10 mouse cellular contexts compared by ENCODE assay signal in genomic region chr8:83974521-83974920, GRCm38 (mm10). TPM values are rescaled to one million over a fixed set of nuclear protein-coding genes. Genes with fewer than 3 reads are reported as not detected.
DNase-seq lines count a peak whose midpoint lies in the region; ATAC-seq and TF ChIP-seq lines count a peak whose summit lies in the region.
"Had no signal": no experiment of that assay in that cellular context is flagged by ENCODE, and none has a peak within 500 bp of the region (broad histone marks: within the 10 kb centered on the region; RNA-seq: fewer than 3 reads in every experiment).

No protein-coding gene starts in this region.

- H3K4me3 ChIP-seq in intestine, embryonic 15.5 days (replicated peaks), result no peak overlapping the region
- H3K4me3 ChIP-seq in intestine, embryonic 16.5 days (ENCODE audit: low read length), result no peak overlapping the region
- H3K4me3 ChIP-seq in forebrain, embryonic 12.5 days (replicated peaks), result no peak overlapping the region; the same call in 1 of the 2 replicates
- H3K4me3 ChIP-seq in hindbrain, postnatal 0 days (ENCODE audit: low read length), result peak overlapping the region; percentile 92; the same call in 1 of the 2 replicates
- H3K4me3 ChIP-seq in midbrain, embryonic 10.5 days, result peak overlapping the region; percentile 89

- no peak overlapping the region for H3K9ac ChIP-seq in intestine, embryonic 15.5 days
- H3K9ac ChIP-seq in intestine, embryonic 16.5 days (ENCODE audit: low read depth, low read length), result no peak overlapping the region
- H3K9ac ChIP-seq in forebrain, embryonic 12.5 days, result 0 out of 2 replicates have a peak overlapping the region, but pooled peaks have one; percentile 86
- H3K9ac ChIP-seq in hindbrain, postnatal 0 days (replicated peaks; ENCODE audit: low read length), result peak overlapping the region; percentile 95; the same call in 1 of the 2 replicates

- peaks cover 38% of the 10 kb centered on the region for H3K4me1 ChIP-seq in intestine, embryonic 15.5 days (replicated peaks)
- H3K4me1 ChIP-seq in intestine, embryonic 16.5 days (ENCODE audit: control insufficient read depth, insufficient read depth, low read length), result peaks cover 26% of the 10 kb centered on the region
- peaks cover 44% of the 10 kb centered on the region for H3K4me1 ChIP-seq in forebrain, embryonic 12.5 days
- H3K4me1 ChIP-seq in hindbrain, postnatal 0 days (ENCODE audit: insufficient read depth, low read length), result peaks cover 24% of the 10 kb centered on the region
- peaks cover 50% of the 10 kb centered on the region for H3K4me1 ChIP-seq in midbrain, embryonic 10.5 days

- H3K9me3 ChIP-seq in intestine, embryonic 15.5 days, result no peaks in the 10 kb centered on the region
- no peaks in the 10 kb centered on the region for H3K9me3 ChIP-seq in intestine, embryonic 16.5 days (ENCODE audit: control insufficient read depth, low read length)
- H3K9me3 ChIP-seq in forebrain, embryonic 12.5 days, result no peaks in the 10 kb centered on the region
- no peaks in the 10 kb centered on the region for H3K9me3 ChIP-seq in hindbrain, postnatal 0 days (ENCODE audit: low read length)
- H3K9me3 ChIP-seq in midbrain, embryonic 10.5 days (replicated peaks), result no peaks in the 10 kb centered on the region

- ATAC-seq in intestine, embryonic 15.5 days, result no peak
- ATAC-seq in intestine, embryonic 16.5 days, result no peak
- no peak for ATAC-seq in forebrain, embryonic 12.5 days (ENCODE audit: low FRiP score)
- ATAC-seq in hindbrain, postnatal 0 days, result no peak

- DNase-seq in hindbrain, postnatal 0 days (ENCODE audit: low spot score), result no peak
- no peak for DNase-seq in midbrain, embryonic 10.5 days (ENCODE audit: low spot score)
- no peak for DNase-seq in left cerebral cortex, adult 8-10 months (ENCODE audit: low spot score in 2 of 2)
- no peak for DNase-seq in adipocyte (ENCODE audit: low spot score)
- no peak for DNase-seq in adrenal gland, postnatal 10 days
- DNase-seq: adrenal gland, postnatal 25 days had no signal

- H3K36me3 ChIP-seq in intestine, embryonic 15.5 days, result no peaks in the 10 kb centered on the region
- no peaks in the 10 kb centered on the region for H3K36me3 ChIP-seq in intestine, embryonic 16.5 days (ENCODE audit: control insufficient read depth, insufficient read depth, low read length)
- peaks cover 9% of the 10 kb centered on the region for H3K36me3 ChIP-seq in forebrain, embryonic 12.5 days (replicated peaks)
- no peaks in the 10 kb centered on the region for H3K36me3 ChIP-seq in hindbrain, postnatal 0 days (ENCODE audit: insufficient read depth, low read length)
- H3K36me3 ChIP-seq in midbrain, embryonic 10.5 days, result peaks cover 24% of the 10 kb centered on the region

- peak overlapping the region; percentile 86 for H3K4me2 ChIP-seq in intestine, embryonic 15.5 days (replicated peaks)
- H3K4me2 ChIP-seq in intestine, embryonic 16.5 days (ENCODE audit: low read depth, low read length), result no peak overlapping the region
- peak overlapping the region; percentile 99 for H3K4me2 ChIP-seq in forebrain, embryonic 12.5 days
- H3K4me2 ChIP-seq in hindbrain, postnatal 0 days (ENCODE audit: low read depth, low read length), result peak overlapping the region; percentile 93

- H3K27me3 ChIP-seq in intestine, embryonic 15.5 days (replicated peaks), result no peaks in the 10 kb centered on the region
- no peaks in the 10 kb centered on the region for H3K27me3 ChIP-seq in intestine, embryonic 16.5 days (replicated peaks; ENCODE audit: control insufficient read depth, insufficient read depth, low read length)
- no peaks in the 10 kb centered on the region for H3K27me3 ChIP-seq in forebrain, embryonic 12.5 days
- no peaks in the 10 kb centered on the region for H3K27me3 ChIP-seq in hindbrain, postnatal 0 days (ENCODE audit: insufficient read depth, low read length)
- H3K27me3 ChIP-seq in midbrain, embryonic 10.5 days (ENCODE audit: low read depth, poor library complexity, severe bottlenecking), result no peaks in the 10 kb centered on the region

- WGBS in intestine, embryonic 15.5 days, result 82% methylated on average over 4 of the region's 4 CpGs
- WGBS in intestine, embryonic 16.5 days, result 87% methylated on average over 4 of the region's 4 CpGs
- WGBS in forebrain, embryonic 12.5 days, result 73% methylated on average over 4 of the region's 4 CpGs
- WGBS in hindbrain, postnatal 0 days, result 81% methylated on average over 4 of the region's 4 CpGs
- 85% methylated on average over 4 of the region's 4 CpGs for WGBS in midbrain, embryonic 10.5 days

- no peak overlapping the region for H3K27ac ChIP-seq in intestine, embryonic 15.5 days
- no peak overlapping the region for H3K27ac ChIP-seq in intestine, embryonic 16.5 days (ENCODE audit: low read length)
- H3K27ac ChIP-seq in forebrain, embryonic 12.5 days, result no peak overlapping the region
- no peak overlapping the region for H3K27ac ChIP-seq in hindbrain, postnatal 0 days
- H3K27ac ChIP-seq in midbrain, embryonic 10.5 days (replicated peaks), result no peak overlapping the region
- H3K27ac ChIP-seq: liver, embryonic 14.5 days had no signal

- TF ChIP-seq CTCF in hindbrain, postnatal 0 days (IDR thresholded peaks at IDR 0.05; ENCODE audit: low read depth), result no peak

RNA-seq across cellular contexts. Expression of gene Prkaca, which starts 1.7 kb away (rescaled TPM):
- 115 and 121 TPM in 2 replicates for polyA plus RNA-seq in intestine, embryonic 15.5 days (2015; fragmentation: Nextera tagmentation; extraction: Ambion mirVana)
- polyA plus RNA-seq in intestine, embryonic 16.5 days (2015; fragmentation: Nextera tagmentation; extraction: Ambion mirVana), result 24.6 and 77.1 TPM in 2 replicates
- polyA plus RNA-seq in forebrain, embryonic 12.5 days (2016; fragmentation: Nextera tagmentation; extraction: Ambion mirVana), result 181 and 187 TPM in 2 replicates
- total RNA-seq in hindbrain, postnatal 0 days (2014; rRNA removed), result 198 and 213 TPM in 2 replicates
- 257 and 268 TPM in 2 replicates for polyA plus RNA-seq in hindbrain, postnatal 0 days (2015; fragmentation: Nextera tagmentation; extraction: Ambion mirVana)
- polyA plus RNA-seq in midbrain, embryonic 10.5 days (2016; fragmentation: Nextera tagmentation; extraction: Ambion mirVana), result 169 and 178 TPM in 2 replicates
- total RNA-seq in left cerebral cortex, adult 8-10 months (2022), result 100 to 1,000 TPM; 247 to 270 (median 264) TPM
- total RNA-seq in adrenal gland, postnatal 10 days (2021), result 100 to 1,000 TPM; 253 to 325 TPM

RNA-seq across cellular contexts. Expression of gene Asf1b, which starts 19.2 kb away (rescaled TPM):
- polyA plus RNA-seq in intestine, embryonic 15.5 days (2015; fragmentation: Nextera tagmentation; extraction: Ambion mirVana), result 57.8 and 60.9 TPM in 2 replicates
- polyA plus RNA-seq in intestine, embryonic 16.5 days (2015; fragmentation: Nextera tagmentation; extraction: Ambion mirVana), result 50.4 and 61.7 TPM in 2 replicates
- polyA plus RNA-seq in forebrain, embryonic 12.5 days (2016; fragmentation: Nextera tagmentation; extraction: Ambion mirVana), result 59.0 and 61.0 TPM in 2 replicates
- total RNA-seq in hindbrain, postnatal 0 days (2014; rRNA removed), result 4.7 and 5.6 TPM in 2 replicates
- polyA plus RNA-seq in hindbrain, postnatal 0 days (2015; fragmentation: Nextera tagmentation; extraction: Ambion mirVana), result 8.3 and 10.6 TPM in 2 replicates
- 106 and 115 TPM in 2 replicates for polyA plus RNA-seq in midbrain, embryonic 10.5 days (2016; fragmentation: Nextera tagmentation; extraction: Ambion mirVana)
- 1 to 10 TPM in 3 of 4 experiments, under 1 TPM in 1; 0.83 to 1.1 (median 1.0) TPM for total RNA-seq in left cerebral cortex, adult 8-10 months (2022)
- total RNA-seq in adrenal gland, postnatal 10 days (2021), result 10 to 100 TPM in 1 of 2 experiments, 1 to 10 TPM in 1; 9.2 to 12.1 TPM

RNA-seq across cellular contexts. Expression of gene Gm10644, which starts 19.5 kb away (rescaled TPM):
- polyA plus RNA-seq in intestine, embryonic 15.5 days (2015; fragmentation: Nextera tagmentation; extraction: Ambion mirVana), result 0.44 and 0.47 TPM in 2 replicates
- polyA plus RNA-seq in intestine, embryonic 16.5 days (2015; fragmentation: Nextera tagmentation; extraction: Ambion mirVana), result 0.39 TPM in 2 replicates
- polyA plus RNA-seq in forebrain, embryonic 12.5 days (2016; fragmentation: Nextera tagmentation; extraction: Ambion mirVana), result 0.88 and 0.90 TPM in 2 replicates
- total RNA-seq in hindbrain, postnatal 0 days (2014; rRNA removed), result 0.40 and 1.7 TPM in 2 replicates
- 0.43 and 0.56 TPM in 2 replicates for polyA plus RNA-seq in hindbrain, postnatal 0 days (2015; fragmentation: Nextera tagmentation; extraction: Ambion mirVana)
- 0.94 and 1.0 TPM in 2 replicates for polyA plus RNA-seq in midbrain, embryonic 10.5 days (2016; fragmentation: Nextera tagmentation; extraction: Ambion mirVana)
- total RNA-seq in left cerebral cortex, adult 8-10 months (2022), result under 1 TPM; 0.26 to 0.76 (median 0.34) TPM
- total RNA-seq in adrenal gland, postnatal 10 days (2021), result under 1 TPM; 0.51 to 0.88 TPM

RNA-seq across cellular contexts. Expression of gene Samd1, which starts 23.0 kb away (rescaled TPM):
- 8.4 and 8.7 TPM in 2 replicates for polyA plus RNA-seq in intestine, embryonic 15.5 days (2015; fragmentation: Nextera tagmentation; extraction: Ambion mirVana)
- polyA plus RNA-seq in intestine, embryonic 16.5 days (2015; fragmentation: Nextera tagmentation; extraction: Ambion mirVana), result 5.8 and 6.0 TPM in 2 replicates
- polyA plus RNA-seq in forebrain, embryonic 12.5 days (2016; fragmentation: Nextera tagmentation; extraction: Ambion mirVana), result 9.9 and 11.4 TPM in 2 replicates
- 58.6 and 96.8 TPM in 2 replicates for total RNA-seq in hindbrain, postnatal 0 days (2014; rRNA removed)
- polyA plus RNA-seq in hindbrain, postnatal 0 days (2015; fragmentation: Nextera tagmentation; extraction: Ambion mirVana), result 5.7 and 5.9 TPM in 2 replicates
- 8.0 and 8.5 TPM in 2 replicates for polyA plus RNA-seq in midbrain, embryonic 10.5 days (2016; fragmentation: Nextera tagmentation; extraction: Ambion mirVana)
- total RNA-seq in left cerebral cortex, adult 8-10 months (2022), result 10 to 100 TPM; 43.5 to 53.7 (median 46.3) TPM
- total RNA-seq in adrenal gland, postnatal 10 days (2021), result 10 to 100 TPM; 40.8 to 41.6 TPM

RNA-seq across cellular contexts. Expression of gene 1700067K01Rik, which starts 26.8 kb away (rescaled TPM):
- polyA plus RNA-seq in intestine, embryonic 15.5 days (2015; fragmentation: Nextera tagmentation; extraction: Ambion mirVana), result 0.86 and 0.87 TPM in 2 replicates
- polyA plus RNA-seq in intestine, embryonic 16.5 days (2015; fragmentation: Nextera tagmentation; extraction: Ambion mirVana), result 0.66 and 0.84 TPM in 2 replicates
- 1.2 TPM in 2 replicates for polyA plus RNA-seq in forebrain, embryonic 12.5 days (2016; fragmentation: Nextera tagmentation; extraction: Ambion mirVana)
- not detected in 2 replicates for total RNA-seq in hindbrain, postnatal 0 days (2014; rRNA removed)
- 0.49 and 0.51 TPM in 2 replicates for polyA plus RNA-seq in hindbrain, postnatal 0 days (2015; fragmentation: Nextera tagmentation; extraction: Ambion mirVana)
- 0.68 and 0.99 TPM in 2 replicates for polyA plus RNA-seq in midbrain, embryonic 10.5 days (2016; fragmentation: Nextera tagmentation; extraction: Ambion mirVana)
- total RNA-seq in left cerebral cortex, adult 8-10 months (2022), result under 1 TPM; 0.34 to 0.77 (median 0.48) TPM
- under 1 TPM; 0.48 to 0.60 TPM for total RNA-seq in adrenal gland, postnatal 10 days (2021)

Comparison
In these comparisons a context has a peak if more than half of its experiments do, and no peak if none do; other contexts are left out.
1. H3K4me3 ChIP-seq: peak in hindbrain, postnatal 0 days (single experiment) and midbrain, embryonic 10.5 days (single experiment); none in intestine, embryonic 15.5 days (single experiment), intestine, embryonic 16.5 days (single experiment) and forebrain, embryonic 12.5 days (single experiment).
2. H3K9ac ChIP-seq: peak in forebrain, embryonic 12.5 days (single experiment) and hindbrain, postnatal 0 days (single experiment); none in intestine, embryonic 15.5 days (single experiment) and intestine, embryonic 16.5 days (single experiment).